9 mouse cellular contexts compared by ENCODE assay signal in the genomic region with DNA sequence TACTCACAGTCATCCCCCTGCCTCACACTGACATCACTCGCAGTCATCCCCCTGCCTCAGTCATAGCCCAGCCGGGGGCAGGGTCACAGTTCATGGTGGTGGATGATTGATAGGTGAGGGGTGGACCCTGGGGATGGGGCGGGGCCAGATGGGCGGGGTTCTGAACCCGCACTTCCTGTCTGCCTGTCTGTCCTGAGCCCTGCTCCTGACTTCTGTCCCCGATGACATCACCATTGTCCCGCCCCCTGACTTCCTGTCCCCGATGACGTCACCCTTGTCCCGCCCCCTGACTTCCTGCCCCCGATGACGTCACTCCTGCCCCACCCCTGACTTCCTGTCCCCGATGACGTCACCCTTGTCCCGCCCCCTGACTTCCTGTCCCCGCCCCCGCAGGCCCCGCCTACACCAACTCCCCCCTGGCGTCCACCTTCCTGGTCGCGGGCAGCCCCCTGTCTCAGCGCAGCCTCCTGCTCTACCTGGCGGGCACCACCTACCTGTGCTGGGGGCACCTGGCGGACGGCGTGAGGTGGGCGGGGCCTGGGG. TPM values are rescaled to one million over a fixed set of nuclear protein-coding genes. Genes with fewer than 3 reads are reported as not detected.
DNase-seq lines count a peak whose midpoint lies in the region; ATAC-seq and TF ChIP-seq lines count a peak whose summit lies in the region.
"Had no signal": no experiment of that assay in that cellular context is flagged by ENCODE, and none has a peak within 500 bp of the region (broad histone marks: within the 10 kb centered on the region; RNA-seq: fewer than 3 reads in every experiment).

No protein-coding gene starts in this region.

- no peaks in the 10 kb centered on the region for H3K4me1 ChIP-seq in liver, embryonic 11.5 days (replicated peaks; ENCODE audit: control insufficient read depth, insufficient read depth, low read length)
- H3K4me1 ChIP-seq in olfactory bulb, adult 2 months (ENCODE audit: control insufficient read depth, insufficient read depth, low read length), result no peaks in the 10 kb centered on the region

- no peaks in the 10 kb centered on the region for H3K27me3 ChIP-seq in liver, embryonic 11.5 days (replicated peaks; ENCODE audit: control insufficient read depth, insufficient read depth, low read length)

- 85% methylated on average over 27 of the region's 27 CpGs for WGBS in liver, embryonic 11.5 days
- WGBS in olfactory bulb, adult 2 months, result 78% methylated on average over 27 of the region's 27 CpGs

- no peak overlapping the region for H3K4me2 ChIP-seq in liver, embryonic 11.5 days

- peaks cover 20% of the 10 kb centered on the region for H3K36me3 ChIP-seq in liver, embryonic 11.5 days (ENCODE audit: control insufficient read depth, insufficient read depth, low read length)

- peak; percentile 60 for ATAC-seq in liver, embryonic 11.5 days (replicated peaks; ENCODE audit: low FRiP score)

- H3K4me3 ChIP-seq in liver, embryonic 11.5 days (ENCODE audit: low read depth, low read length), result no peak overlapping the region
- peak overlapping the region; percentile 22; the same call in 1 of the 2 replicates for H3K4me3 ChIP-seq in olfactory bulb, adult 2 months (ENCODE audit: insufficient read depth, low read depth, low read length)
- H3K4me3 ChIP-seq: layer of hippocampus, adult 2 months had no signal

- DNase-seq in layer of hippocampus, adult 9-11 months, result peak; percentile 25
- no peak for DNase-seq in layer of hippocampus, adult 11-12 months (ENCODE audit: low spot score)
- peak; percentile 10 for DNase-seq in NIH3T3 (ENCODE audit: low read depth)
- peak; percentile 20 to 35 for DNase-seq in cerebellum, postnatal 4 days (ENCODE audit: low spot score in 2 of 2)
- DNase-seq in heart, postnatal 4 days, result peak; percentile 34
- no peak for DNase-seq in liver, embryonic 11.5 days (ENCODE audit: low spot score)
- DNase-seq in yolk sac, embryonic 10.5 days (ENCODE audit: low spot score), result no peak

- no peak for TF ChIP-seq POLR2A in olfactory bulb, adult 2 months (IDR thresholded peaks at IDR 0.05; ENCODE audit: insufficient read depth, low read depth, low read length)

- H3K9me3 ChIP-seq in liver, embryonic 11.5 days (ENCODE audit: control insufficient read depth, low read length), result peaks cover 49% of the 10 kb centered on the region

- H3K9ac ChIP-seq in liver, embryonic 11.5 days (ENCODE audit: low read depth, low read length), result no peak overlapping the region

- TF ChIP-seq CTCF in olfactory bulb, adult 2 months (IDR thresholded peaks at IDR 0.05; ENCODE audit: insufficient read depth, low read depth, low read length), result no peak

- H3K27ac ChIP-seq in liver, embryonic 11.5 days (ENCODE audit: low read depth, low read length), result no peak overlapping the region
- no peak overlapping the region for H3K27ac ChIP-seq in olfactory bulb, adult 2 months (ENCODE audit: insufficient read depth, low read depth, low read length)
- H3K27ac ChIP-seq: layer of hippocampus, adult 2 months had no signal

RNA-seq across cellular contexts. Expression of gene Asmt, which starts 1.9 kb away (rescaled TPM):
- total RNA-seq in heart, postnatal 4 days (2021), result not detected
- polyA plus RNA-seq in liver, embryonic 11.5 days (2014; fragmentation: Nextera tagmentation; extraction: Ambion mirVana), result not detected in 2 replicates
- polyA plus RNA-seq in olfactory bulb, adult 2 months (2012; ENCODE audit: insufficient read depth, insufficient read length, low replicate concordance, missing spikeins), result not detected in 2 replicates

Comparison
In these comparisons a context has a peak if more than half of its experiments do, and no peak if none do; other contexts are left out.
1. DNase-seq: peak in layer of hippocampus, adult 9-11 months (single experiment), NIH3T3 (single experiment), cerebellum, postnatal 4 days (2 of 2) and heart, postnatal 4 days (single experiment); none in layer of hippocampus, adult 11-12 months (single experiment), liver, embryonic 11.5 days (single experiment) and yolk sac, embryonic 10.5 days (single experiment).